Mouse (Mus musculus): ENCODE data around the gene Angptl1. TPM values are rescaled to one million over a fixed set of nuclear protein-coding genes. Genes with fewer than 3 reads are reported as not detected.

The Angptl1 gene
- not detected in 2 replicates for polyA plus RNA-seq (2012)

DNA sequence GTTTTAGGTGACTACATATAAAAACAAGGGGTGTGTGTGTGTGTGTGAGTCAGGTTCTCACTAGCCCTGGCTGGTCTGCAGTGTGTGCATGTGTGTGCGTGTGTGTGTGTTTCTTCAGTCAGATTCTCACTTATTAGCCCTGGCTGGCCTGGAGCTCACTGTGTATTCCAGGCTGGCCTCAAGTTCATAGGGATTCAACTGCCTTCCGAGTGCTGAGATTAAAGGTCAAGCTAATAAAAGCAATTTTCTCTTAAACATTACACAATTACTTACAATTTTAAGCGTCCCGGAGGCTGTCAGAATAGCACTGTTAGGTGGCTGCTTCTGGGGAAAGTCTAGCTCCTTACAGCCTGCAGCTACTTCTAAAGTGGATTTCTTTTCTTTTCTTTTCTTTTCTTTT is at the start of gene Angptl1:
Gene Angptl1, plus strand, starts transcription at position 386 of the 400 bp plus-strand sequence.
- TF ChIP-seq TAL1 (IDR thresholded peaks at IDR 0.05; ENCODE audit: low read length) (no peak), GATA1 (IDR thresholded peaks at IDR 0.05; ENCODE audit: low read length) (no peak)
- peaks cover 5% of the 10 kb centered on the region; the same call in 1 of the 2 replicates for H3K4me1 ChIP-seq (ENCODE audit: control insufficient read depth)
- H3K36me3 ChIP-seq (ENCODE audit: control insufficient read depth), result no peaks in the 10 kb centered on the region
- no peak within 1 kb of the TSS for H3K4me3 ChIP-seq (replicated peaks)
- H3K9me3 ChIP-seq (ENCODE audit: control insufficient read depth, low read length), result no peaks in the 10 kb centered on the region
- no peaks in the 10 kb centered on the region for H3K27me3 ChIP-seq (ENCODE audit: control insufficient read depth)

DNA sequence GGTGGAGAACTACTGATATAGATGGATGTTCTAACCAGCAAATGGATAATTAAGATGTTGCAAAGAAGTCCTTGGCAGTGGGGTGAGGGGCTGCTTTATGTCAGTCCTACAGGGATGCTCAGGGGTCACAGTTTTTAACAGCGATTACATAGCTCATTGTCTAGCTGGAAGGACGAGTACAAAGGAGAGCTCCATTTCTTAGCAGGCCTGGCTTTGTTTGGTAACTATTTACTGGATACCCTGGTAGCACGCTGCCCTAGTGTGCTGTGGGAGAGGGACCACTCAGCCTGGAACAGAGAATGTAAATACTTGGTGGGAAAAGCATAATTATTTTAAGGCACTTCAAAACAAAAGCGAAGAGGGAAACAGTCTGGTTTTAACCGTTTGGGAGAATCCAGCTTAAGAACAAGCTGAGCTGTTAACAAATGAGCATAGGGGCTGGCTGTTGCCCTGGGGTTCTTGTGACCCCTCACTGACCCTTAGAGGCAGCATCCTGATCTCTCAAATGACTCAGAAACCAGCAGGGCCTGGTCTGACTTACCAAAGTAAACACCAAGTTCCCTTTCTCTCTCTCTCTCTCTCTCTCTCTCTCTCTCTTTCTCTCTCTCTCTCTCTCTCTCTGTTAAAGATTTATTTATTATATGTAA is 48.4 kb upstream of the Angptl1 start:
- Histone ChIP-seq H3K36me3 (ENCODE audit: control insufficient read depth) (no peaks in the 10 kb centered on the region), H3K4me1 (ENCODE audit: control insufficient read depth) (peaks cover 2% of the 10 kb centered on the region; the same call in 1 of the 2 replicates)

DNA sequence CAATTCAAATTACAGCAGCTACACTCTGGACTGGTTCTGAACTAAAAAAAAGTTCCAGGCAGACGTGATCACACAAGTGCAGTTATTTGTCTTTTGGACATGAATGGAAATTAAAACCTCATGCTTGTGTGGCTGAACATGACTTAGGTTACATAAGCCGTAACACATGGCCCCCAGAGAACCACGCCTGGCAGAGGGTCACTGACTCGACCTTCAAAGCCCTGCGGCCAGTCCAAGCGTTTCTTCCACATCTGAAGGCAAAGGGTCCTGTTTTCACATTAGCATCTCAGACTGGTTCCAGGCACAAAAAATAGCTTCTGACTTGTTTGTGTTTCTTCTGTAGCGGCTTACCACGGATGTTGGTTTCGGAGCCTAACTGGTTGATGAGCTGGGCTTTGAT is 42.1 kb upstream of the Angptl1 start:
- TF ChIP-seq GATA1 (IDR thresholded peaks at IDR 0.05; ENCODE audit: low read length), result no peak
- TF ChIP-seq TAL1 (IDR thresholded peaks at IDR 0.05; ENCODE audit: low read length), result no peak
- H3K4me1 ChIP-seq (ENCODE audit: control insufficient read depth), result no peaks in the 10 kb centered on the region
- H3K4me3 ChIP-seq (replicated peaks), result no peak overlapping the region
- H3K27me3 ChIP-seq (ENCODE audit: control insufficient read depth), result no peaks in the 10 kb centered on the region
- no peaks in the 10 kb centered on the region for H3K9me3 ChIP-seq (ENCODE audit: control insufficient read depth, low read length)
- H3K36me3 ChIP-seq (ENCODE audit: control insufficient read depth), result no peaks in the 10 kb centered on the region

More for the DNA sequence above, 48.4 kb upstream of the Angptl1 start:
- no peak for TF ChIP-seq GATA1 (IDR thresholded peaks at IDR 0.05; ENCODE audit: low read length)
- no peak for TF ChIP-seq TAL1 (IDR thresholded peaks at IDR 0.05; ENCODE audit: low read length)
- Histone ChIP-seq H3K27me3 (ENCODE audit: control insufficient read depth) (peaks cover 3% of the 10 kb centered on the region), H3K9me3 (ENCODE audit: control insufficient read depth, low read length) (no peaks in the 10 kb centered on the region), H3K4me3 (replicated peaks) (no peak overlapping the region)

DNA sequence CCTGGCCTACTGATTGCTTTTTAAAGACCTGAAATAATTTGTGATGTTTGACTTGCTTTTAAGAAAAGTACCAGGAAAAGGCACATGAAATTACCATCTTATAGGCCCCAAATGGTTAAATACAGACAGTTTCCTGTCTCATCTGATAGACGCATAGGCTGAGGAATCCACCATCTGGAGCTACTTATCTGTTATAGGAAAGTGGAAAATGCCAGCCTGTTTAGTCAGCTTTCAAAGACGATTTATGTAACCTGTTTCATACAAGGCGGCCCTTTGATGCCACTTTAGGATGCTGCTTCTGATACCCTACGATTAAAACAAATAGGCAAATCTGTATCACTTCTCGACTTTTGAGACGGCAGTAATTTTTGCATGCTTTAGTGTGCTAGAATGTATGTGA is 37.1 kb upstream of the Angptl1 start:
- Histone ChIP-seq H3K4me3 (replicated peaks) (no peak overlapping the region), H3K36me3 (ENCODE audit: control insufficient read depth) (no peaks in the 10 kb centered on the region), H3K9me3 (ENCODE audit: control insufficient read depth, low read length) (no peaks in the 10 kb centered on the region), H3K4me1 (ENCODE audit: control insufficient read depth) (no peaks in the 10 kb centered on the region), H3K27me3 (ENCODE audit: control insufficient read depth) (no peaks in the 10 kb centered on the region)
- TF ChIP-seq TAL1 (IDR thresholded peaks at IDR 0.05; ENCODE audit: low read length) (no peak), GATA1 (IDR thresholded peaks at IDR 0.05; ENCODE audit: low read length) (no peak)

DNA sequence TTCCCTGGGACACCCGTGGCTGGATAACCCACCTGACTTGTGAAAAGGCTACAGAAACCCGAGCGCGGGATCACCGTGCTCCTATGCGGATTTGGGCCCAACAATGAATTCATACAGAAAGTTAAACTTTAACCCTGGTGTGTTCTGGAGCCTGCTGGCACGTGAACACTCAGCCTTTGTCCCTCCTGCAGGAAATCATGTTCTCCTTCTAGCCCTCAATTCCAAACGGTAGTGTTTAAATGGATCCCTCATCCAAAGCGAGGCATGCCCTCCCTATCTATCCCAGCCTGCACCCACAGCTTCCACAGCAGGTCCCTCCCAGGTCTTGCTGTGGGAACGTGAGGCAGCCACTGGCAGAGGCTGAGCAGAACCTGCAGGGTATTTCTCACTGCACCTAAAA is 30.0 kb upstream of the Angptl1 start:
- no peaks in the 10 kb centered on the region for H3K27me3 ChIP-seq (ENCODE audit: control insufficient read depth)
- no peaks in the 10 kb centered on the region for H3K4me1 ChIP-seq (ENCODE audit: control insufficient read depth)
- H3K4me3 ChIP-seq (replicated peaks), result no peak overlapping the region
- TF ChIP-seq TAL1 (IDR thresholded peaks at IDR 0.05; ENCODE audit: low read length), result no peak
- no peak for TF ChIP-seq GATA1 (IDR thresholded peaks at IDR 0.05; ENCODE audit: low read length)
- no peaks in the 10 kb centered on the region for H3K36me3 ChIP-seq (ENCODE audit: control insufficient read depth)
- H3K9me3 ChIP-seq (ENCODE audit: control insufficient read depth, low read length), result no peaks in the 10 kb centered on the region

DNA sequence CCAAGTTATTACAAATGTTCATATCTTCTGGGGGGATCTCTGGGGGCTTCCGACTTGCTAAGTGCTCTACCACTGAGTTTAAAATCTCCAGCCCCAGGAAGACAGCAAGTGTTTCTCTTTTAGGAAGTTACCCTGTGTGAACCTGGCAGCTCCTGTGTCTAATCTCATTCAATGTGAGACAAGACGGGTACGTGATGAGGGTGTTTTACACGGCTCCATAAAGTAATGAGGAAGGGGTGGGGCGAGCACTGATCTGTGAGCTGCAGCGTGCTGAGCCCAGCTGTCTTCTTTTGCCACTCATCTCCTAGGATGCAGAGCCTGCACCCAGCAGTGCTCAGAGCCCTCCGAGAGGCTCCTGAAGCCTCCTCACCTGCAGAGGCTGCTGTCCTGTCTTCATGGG is 26.4 kb upstream of the Angptl1 start:
- no peaks in the 10 kb centered on the region; the same call in none of the 2 replicates for H3K36me3 ChIP-seq (ENCODE audit: control insufficient read depth)

DNA sequence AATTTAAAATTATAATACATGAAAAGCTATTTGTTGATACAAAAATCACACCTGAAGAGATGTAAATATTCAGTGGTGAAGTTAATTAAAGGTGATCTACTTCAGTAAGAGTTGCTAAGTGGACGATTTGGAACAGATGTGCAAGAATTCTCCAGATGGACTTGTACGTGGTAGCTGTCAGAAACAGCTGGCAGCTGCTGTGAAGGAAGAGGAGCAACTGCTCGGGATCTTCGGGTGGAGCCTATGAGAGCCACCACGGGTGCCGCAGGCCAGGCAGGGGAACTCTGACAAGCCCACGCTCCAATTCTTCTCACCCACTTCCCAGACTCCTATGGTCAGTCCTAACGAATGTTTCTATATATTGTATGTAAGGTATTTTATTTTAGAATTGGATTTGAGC is 25.6 kb upstream of the Angptl1 start:
- Histone ChIP-seq H3K27me3 (ENCODE audit: control insufficient read depth) (no peaks in the 10 kb centered on the region), H3K4me1 (ENCODE audit: control insufficient read depth) (no peaks in the 10 kb centered on the region), H3K36me3 (ENCODE audit: control insufficient read depth) (peaks cover 5% of the 10 kb centered on the region), H3K9me3 (ENCODE audit: control insufficient read depth, low read length) (no peaks in the 10 kb centered on the region), H3K4me3 (replicated peaks) (no peak overlapping the region)
- TF ChIP-seq TAL1 (IDR thresholded peaks at IDR 0.05; ENCODE audit: low read length), result no peak
- no peak for TF ChIP-seq GATA1 (IDR thresholded peaks at IDR 0.05; ENCODE audit: low read length)

More for the DNA sequence above, 26.4 kb upstream of the Angptl1 start:
- TF ChIP-seq TAL1 (IDR thresholded peaks at IDR 0.05; ENCODE audit: low read length) (no peak), GATA1 (IDR thresholded peaks at IDR 0.05; ENCODE audit: low read length) (no peak)
- no peaks in the 10 kb centered on the region for H3K4me1 ChIP-seq (ENCODE audit: control insufficient read depth)
- H3K9me3 ChIP-seq (ENCODE audit: control insufficient read depth, low read length), result no peaks in the 10 kb centered on the region
- H3K4me3 ChIP-seq (replicated peaks), result no peak overlapping the region
- no peaks in the 10 kb centered on the region for H3K27me3 ChIP-seq (ENCODE audit: control insufficient read depth)

DNA sequence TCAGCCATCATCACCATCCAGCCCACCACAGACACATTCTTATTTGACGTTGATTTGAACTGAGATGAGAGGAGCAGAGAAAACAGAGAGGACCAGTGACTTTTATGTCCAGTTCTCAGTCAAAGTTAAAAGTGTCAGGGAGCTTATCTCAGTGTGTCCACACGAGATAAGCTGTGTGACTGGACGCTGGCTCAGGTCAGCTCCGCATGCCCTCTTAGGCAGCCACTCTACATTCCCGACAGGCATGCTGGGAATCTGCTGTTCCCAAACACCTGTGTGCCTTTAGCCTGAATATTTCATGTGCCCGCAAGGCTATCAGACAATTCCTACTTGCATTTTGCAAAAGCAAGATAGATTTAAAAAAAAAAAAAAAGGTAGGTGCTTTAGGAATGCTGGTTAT is 24.9 kb upstream of the Angptl1 start:
- no peak overlapping the region for H3K4me3 ChIP-seq (replicated peaks)
- peaks cover 9% of the 10 kb centered on the region for H3K36me3 ChIP-seq (ENCODE audit: control insufficient read depth)
- no peaks in the 10 kb centered on the region for H3K4me1 ChIP-seq (ENCODE audit: control insufficient read depth)
- no peaks in the 10 kb centered on the region for H3K27me3 ChIP-seq (ENCODE audit: control insufficient read depth)
- TF ChIP-seq TAL1 (IDR thresholded peaks at IDR 0.05; ENCODE audit: low read length), result no peak
- TF ChIP-seq GATA1 (IDR thresholded peaks at IDR 0.05; ENCODE audit: low read length), result no peak
- H3K9me3 ChIP-seq (ENCODE audit: control insufficient read depth, low read length), result no peaks in the 10 kb centered on the region

DNA sequence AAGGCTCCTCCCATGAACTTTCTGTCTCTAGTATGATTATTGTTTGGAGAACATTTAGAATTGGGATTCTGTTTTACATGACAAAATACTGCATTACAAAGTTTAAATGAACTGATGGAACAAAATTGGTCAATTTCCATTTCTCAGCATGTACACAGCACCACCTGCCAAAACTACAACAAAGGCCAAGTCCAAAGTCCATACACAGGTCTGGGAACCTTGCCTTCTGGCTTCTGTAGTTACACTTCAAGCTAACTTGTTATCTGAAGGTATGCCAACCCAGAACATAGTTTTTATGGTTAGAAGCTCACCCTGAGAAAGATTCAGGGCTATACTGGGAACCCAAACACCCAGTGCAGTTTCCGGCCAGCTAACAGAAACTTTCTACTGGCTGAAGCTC is 19.1 kb upstream of the Angptl1 start:
- Histone ChIP-seq H3K4me3 (replicated peaks) (no peak overlapping the region), H3K36me3 (ENCODE audit: control insufficient read depth) (peaks cover 9% of the 10 kb centered on the region), H3K27me3 (ENCODE audit: control insufficient read depth) (no peaks in the 10 kb centered on the region), H3K4me1 (ENCODE audit: control insufficient read depth) (no peaks in the 10 kb centered on the region), H3K9me3 (ENCODE audit: control insufficient read depth, low read length) (no peaks in the 10 kb centered on the region)
- TF ChIP-seq TAL1 (IDR thresholded peaks at IDR 0.05; ENCODE audit: low read length) (no peak), GATA1 (IDR thresholded peaks at IDR 0.05; ENCODE audit: low read length) (no peak)

DNA sequence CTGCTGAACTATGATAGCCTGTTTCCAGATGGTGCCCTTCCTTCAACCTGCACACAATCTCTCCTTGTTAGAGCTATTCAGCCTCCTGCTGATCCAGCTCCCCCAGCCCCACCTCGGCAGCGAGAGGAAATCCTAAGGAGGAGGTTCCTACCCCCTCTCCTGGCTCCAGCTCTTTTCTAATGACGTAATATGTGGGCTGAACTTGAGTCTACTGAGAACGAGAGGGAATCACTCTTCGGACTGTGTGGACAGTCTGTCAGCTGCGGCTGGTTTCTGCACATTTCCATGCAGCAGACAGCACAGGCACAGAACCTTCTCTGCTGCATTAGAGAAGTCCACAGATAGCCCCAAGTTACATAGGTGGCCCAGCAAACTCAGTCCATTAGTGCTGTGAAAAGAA is 333 bp downstream of the Angptl1 start:
- Histone ChIP-seq H3K36me3 (ENCODE audit: control insufficient read depth) (no peaks in the 10 kb centered on the region), H3K27me3 (ENCODE audit: control insufficient read depth) (no peaks in the 10 kb centered on the region), H3K4me3 (replicated peaks) (no peak overlapping the region), H3K9me3 (ENCODE audit: control insufficient read depth, low read length) (no peaks in the 10 kb centered on the region), H3K4me1 (ENCODE audit: control insufficient read depth) (peaks cover 5% of the 10 kb centered on the region; the same call in 1 of the 2 replicates)
- TF ChIP-seq GATA1 (IDR thresholded peaks at IDR 0.05; ENCODE audit: low read length) (no peak), TAL1 (IDR thresholded peaks at IDR 0.05; ENCODE audit: low read length) (no peak)
